Mouse (Mus musculus): ENCODE data around the gene Il1r1. TPM values are rescaled to one million over a fixed set of nuclear protein-coding genes. Genes with fewer than 3 reads are reported as not detected.

Gene Il1r1
- polyA plus RNA-seq, 1 experiment: 3.4 TPM

DNA sequence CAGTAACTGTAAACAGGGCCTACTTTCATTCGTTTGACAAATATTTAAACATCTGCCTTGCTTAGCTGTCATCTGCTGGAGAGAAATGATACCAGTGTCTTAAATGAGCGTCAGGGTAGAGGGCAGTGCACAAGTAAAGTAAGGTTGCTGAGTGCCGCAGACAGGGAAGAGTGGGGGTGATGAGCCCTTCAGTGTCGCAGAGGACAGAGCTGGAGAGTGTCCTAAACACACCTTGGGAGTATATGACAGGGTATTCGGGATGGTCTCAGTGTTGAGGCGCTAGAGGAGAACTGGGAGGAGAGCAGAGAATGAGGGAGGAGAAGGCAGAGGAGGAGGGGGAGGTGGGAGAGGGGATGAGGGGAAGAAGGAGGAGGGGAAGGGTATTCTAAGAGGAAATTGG, 12.2 kb downstream of the Il1r1 start:
- Histone ChIP-seq H3K27ac (ENCODE audit: insufficient read depth, low read depth, low read length) (no peak overlapping the region), H3K27me3 (replicated peaks; ENCODE audit: control insufficient read depth, insufficient read depth, low read length) (no peaks in the 10 kb centered on the region), H3K4me1 (ENCODE audit: control insufficient read depth, insufficient read depth, low read length) (no peaks in the 10 kb centered on the region; the same call in 1 of the 2 replicates), H3K4me3 (ENCODE audit: insufficient read depth, low read depth, low read length) (no peak overlapping the region), H3K36me3 (ENCODE audit: control insufficient read depth, insufficient read depth, low read length) (no peaks in the 10 kb centered on the region)
- DNase-seq: no peak
- WGBS: 51% methylated on average over 6 of the region's 6 CpGs
- TF ChIP-seq CTCF (conservative IDR thresholded peaks at IDR 0.05; ENCODE audit: insufficient read depth, insufficient read length, low read depth, low read length) (no peak), POLR2A (IDR thresholded peaks at IDR 0.05; ENCODE audit: low read depth, low read length) (no peak)

DNA sequence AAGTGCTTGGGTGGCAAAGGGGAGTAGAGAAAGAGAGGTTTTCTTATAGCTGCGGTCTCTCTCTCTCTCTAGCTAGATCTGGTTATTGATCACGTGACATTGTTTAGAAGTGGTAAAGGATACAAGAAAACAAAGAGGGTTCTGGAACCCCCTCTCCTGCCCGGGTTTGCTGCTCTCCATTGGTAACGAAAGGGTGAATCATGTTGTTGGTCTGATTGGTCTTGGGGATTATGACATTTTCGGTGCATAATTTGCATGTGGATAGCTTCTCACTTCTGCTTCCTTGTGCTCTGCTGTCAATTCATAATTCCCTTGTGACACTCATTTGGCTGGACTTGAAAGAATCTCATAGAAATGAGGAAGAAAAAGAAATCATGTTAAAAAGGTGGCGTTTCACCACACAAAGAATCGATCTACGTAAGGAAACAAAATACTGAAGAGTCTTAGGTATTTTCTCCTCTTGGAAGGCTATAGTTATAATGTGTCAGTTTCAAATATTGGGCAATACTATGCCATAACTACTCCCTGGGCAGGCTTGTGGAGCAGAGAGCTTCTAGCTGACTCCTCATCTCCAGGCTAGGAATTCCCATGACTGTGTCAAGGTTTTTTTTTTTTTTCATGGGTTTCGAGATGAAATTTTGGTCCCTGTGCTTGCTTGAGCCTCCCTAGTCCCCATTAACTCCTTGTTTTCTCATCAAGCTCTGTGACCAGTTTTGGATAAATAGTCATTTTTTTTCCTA, 15.6 kb downstream of the Il1r1 start:
- no peak for DNase-seq
- Histone ChIP-seq H3K27ac (ENCODE audit: insufficient read depth, low read depth, low read length) (no peak overlapping the region), H3K4me1 (ENCODE audit: control insufficient read depth, insufficient read depth, low read length) (peaks cover 2% of the 10 kb centered on the region; the same call in 1 of the 2 replicates), H3K27me3 (replicated peaks; ENCODE audit: control insufficient read depth, insufficient read depth, low read length) (no peaks in the 10 kb centered on the region), H3K36me3 (ENCODE audit: control insufficient read depth, insufficient read depth, low read length) (no peaks in the 10 kb centered on the region), H3K4me3 (ENCODE audit: insufficient read depth, low read depth, low read length) (no peak overlapping the region)
- TF ChIP-seq CTCF (conservative IDR thresholded peaks at IDR 0.05; ENCODE audit: insufficient read depth, insufficient read length, low read depth, low read length) (no peak), POLR2A (IDR thresholded peaks at IDR 0.05; ENCODE audit: low read depth, low read length) (no peak)
- WGBS: 87% methylated on average over 9 of the region's 9 CpGs

DNA sequence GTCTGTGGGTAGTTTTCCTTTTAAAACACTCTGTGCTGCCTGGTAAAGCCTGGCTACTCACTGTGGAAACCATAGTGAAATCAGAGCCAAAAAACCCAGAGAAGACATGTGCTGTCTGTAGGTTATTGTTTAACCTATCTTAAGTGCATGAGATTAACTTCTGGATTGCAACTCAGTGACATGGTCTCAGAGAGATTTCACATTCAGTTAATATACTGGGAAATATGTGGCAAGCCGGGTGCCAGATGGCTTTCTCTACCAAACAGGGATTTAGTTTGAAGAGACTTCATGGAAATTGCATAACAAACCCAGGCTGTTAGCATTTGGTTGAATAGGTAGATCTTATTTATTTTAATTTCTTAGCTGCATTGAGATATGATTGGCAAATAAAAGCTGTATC, 17.8 kb downstream of the Il1r1 start:
- H3K27me3 ChIP-seq (replicated peaks; ENCODE audit: control insufficient read depth, insufficient read depth, low read length): no peaks in the 10 kb centered on the region
- 45% methylated on average over 1 of the region's 1 CpGs for WGBS
- no peak overlapping the region for H3K4me3 ChIP-seq (ENCODE audit: insufficient read depth, low read depth, low read length)
- peaks cover 2% of the 10 kb centered on the region; the same call in 1 of the 2 replicates for H3K4me1 ChIP-seq (ENCODE audit: control insufficient read depth, insufficient read depth, low read length)
- no peaks in the 10 kb centered on the region for H3K36me3 ChIP-seq (ENCODE audit: control insufficient read depth, insufficient read depth, low read length)
- no peak for TF ChIP-seq POLR2A (IDR thresholded peaks at IDR 0.05; ENCODE audit: low read depth, low read length)
- no peak for TF ChIP-seq CTCF (conservative IDR thresholded peaks at IDR 0.05; ENCODE audit: insufficient read depth, insufficient read length, low read depth, low read length)
- no peak overlapping the region for H3K27ac ChIP-seq (ENCODE audit: insufficient read depth, low read depth, low read length)
- DNase-seq: peak; percentile 27

DNA sequence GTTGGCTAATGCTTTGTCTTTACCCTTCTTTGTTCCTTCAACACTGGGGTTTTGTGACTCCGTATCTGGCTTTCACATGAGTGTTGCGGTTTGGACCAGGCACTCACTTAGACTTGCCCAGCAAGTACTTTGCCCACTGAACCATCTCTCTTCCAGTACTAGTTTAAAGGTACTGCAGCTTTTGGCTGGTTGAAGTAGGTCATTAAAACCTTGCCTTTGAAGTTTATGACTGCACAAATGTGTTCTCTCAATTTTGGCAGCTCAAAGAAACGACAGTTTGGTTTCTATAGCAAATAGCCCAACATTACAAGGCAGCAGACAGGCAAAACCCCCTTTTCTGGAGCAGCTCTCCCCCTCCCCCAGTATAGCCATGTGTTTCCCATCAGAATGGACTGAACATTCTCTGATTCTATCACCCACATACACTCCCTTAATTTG, 18.7 kb downstream of the Il1r1 start:
- Histone ChIP-seq H3K4me3 (ENCODE audit: insufficient read depth, low read depth, low read length) (no peak overlapping the region), H3K27ac (ENCODE audit: insufficient read depth, low read depth, low read length) (no peak overlapping the region), H3K4me1 (ENCODE audit: control insufficient read depth, insufficient read depth, low read length) (peaks cover 2% of the 10 kb centered on the region; the same call in 1 of the 2 replicates), H3K36me3 (ENCODE audit: control insufficient read depth, insufficient read depth, low read length) (no peaks in the 10 kb centered on the region), H3K27me3 (replicated peaks; ENCODE audit: control insufficient read depth, insufficient read depth, low read length) (no peaks in the 10 kb centered on the region)
- no peak for TF ChIP-seq CTCF (conservative IDR thresholded peaks at IDR 0.05; ENCODE audit: insufficient read depth, insufficient read length, low read depth, low read length)
- TF ChIP-seq POLR2A (IDR thresholded peaks at IDR 0.05; ENCODE audit: low read depth, low read length): no peak
- DNase-seq: peak; percentile 48
- WGBS: 42% methylated on average over 3 of the region's 3 CpGs

DNA sequence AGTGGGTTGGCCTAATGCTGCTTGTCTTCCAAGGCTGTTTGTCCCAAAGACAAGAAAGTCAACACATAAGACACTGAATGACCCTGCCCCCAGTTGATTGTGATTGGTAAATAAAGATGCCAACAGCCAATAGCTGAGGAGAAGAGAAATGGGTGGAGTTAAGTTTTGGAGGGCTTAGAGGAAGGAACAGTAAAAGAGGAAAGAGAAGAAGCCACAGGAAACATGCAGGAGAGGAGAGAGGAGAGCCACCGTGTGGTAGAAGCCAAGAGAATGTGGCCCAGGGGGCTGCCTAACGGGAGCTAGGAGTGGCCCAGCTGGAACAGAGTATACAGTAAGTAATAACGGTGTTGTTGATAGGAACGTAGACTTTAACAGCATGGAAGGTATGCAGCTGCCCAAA, 25.5 kb downstream of the Il1r1 start:
- no peaks in the 10 kb centered on the region for H3K36me3 ChIP-seq (ENCODE audit: control insufficient read depth, insufficient read depth, low read length)
- TF ChIP-seq CTCF (conservative IDR thresholded peaks at IDR 0.05; ENCODE audit: insufficient read depth, insufficient read length, low read depth, low read length) (no peak), POLR2A (IDR thresholded peaks at IDR 0.05; ENCODE audit: low read depth, low read length) (no peak)
- no peak for DNase-seq
- H3K27me3 ChIP-seq (replicated peaks; ENCODE audit: control insufficient read depth, insufficient read depth, low read length): no peaks in the 10 kb centered on the region
- no peak overlapping the region for H3K27ac ChIP-seq (ENCODE audit: insufficient read depth, low read depth, low read length)
- H3K4me3 ChIP-seq (ENCODE audit: insufficient read depth, low read depth, low read length): no peak overlapping the region
- WGBS: 72% methylated on average over 4 of the region's 4 CpGs
- H3K4me1 ChIP-seq (ENCODE audit: control insufficient read depth, insufficient read depth, low read length): no peaks in the 10 kb centered on the region

DNA sequence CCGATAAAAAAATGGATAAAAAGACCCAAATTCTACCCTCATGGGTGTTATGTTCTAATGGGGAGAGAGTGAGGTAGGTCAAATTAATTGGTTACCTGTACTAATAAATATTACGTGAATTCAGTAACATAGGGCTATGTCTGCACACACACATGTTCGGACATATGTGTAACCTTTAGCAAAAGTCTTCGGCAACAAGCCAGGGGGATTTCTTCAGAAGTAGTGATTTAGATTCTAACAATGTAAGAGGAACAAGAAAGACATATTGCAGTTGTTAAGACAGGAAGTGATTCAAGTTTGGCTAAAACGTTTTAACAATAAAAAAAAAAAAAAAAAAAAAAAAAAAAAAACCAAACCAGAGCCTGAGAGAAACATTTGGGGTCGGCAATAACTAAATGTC, 27.6 kb downstream of the Il1r1 start:
- Histone ChIP-seq H3K36me3 (ENCODE audit: control insufficient read depth, insufficient read depth, low read length) (no peaks in the 10 kb centered on the region), H3K27me3 (replicated peaks; ENCODE audit: control insufficient read depth, insufficient read depth, low read length) (no peaks in the 10 kb centered on the region), H3K4me3 (ENCODE audit: insufficient read depth, low read depth, low read length) (no peak overlapping the region), H3K4me1 (ENCODE audit: control insufficient read depth, insufficient read depth, low read length) (no peaks in the 10 kb centered on the region), H3K27ac (ENCODE audit: insufficient read depth, low read depth, low read length) (no peak overlapping the region)
- DNase-seq: no peak
- no peak for TF ChIP-seq POLR2A (IDR thresholded peaks at IDR 0.05; ENCODE audit: low read depth, low read length)
- TF ChIP-seq CTCF (conservative IDR thresholded peaks at IDR 0.05; ENCODE audit: insufficient read depth, insufficient read length, low read depth, low read length): no peak
- WGBS: 73% methylated on average over 6 of the region's 6 CpGs

DNA sequence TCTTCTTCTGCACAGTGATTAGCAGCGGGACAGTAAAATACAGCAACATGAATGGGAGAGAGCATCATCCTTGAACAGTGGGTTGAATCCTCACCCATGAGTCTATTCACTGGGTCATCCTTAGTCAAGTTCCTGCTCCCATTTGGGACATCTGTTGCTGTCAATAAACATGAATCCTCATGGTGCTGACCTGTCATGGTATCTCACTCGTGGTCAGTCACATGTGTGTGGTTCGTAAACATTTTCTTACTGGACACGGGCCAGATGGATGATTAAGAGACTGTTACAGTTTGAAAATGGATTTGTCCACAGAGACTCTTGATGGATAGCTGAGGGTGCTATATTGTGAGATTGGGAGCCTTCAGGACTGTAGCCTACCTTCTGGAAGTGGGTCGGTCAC, 29.1 kb downstream of the Il1r1 start:
- H3K27ac ChIP-seq (ENCODE audit: insufficient read depth, low read depth, low read length): no peak overlapping the region
- no peaks in the 10 kb centered on the region for H3K27me3 ChIP-seq (replicated peaks; ENCODE audit: control insufficient read depth, insufficient read depth, low read length)
- H3K4me1 ChIP-seq (ENCODE audit: control insufficient read depth, insufficient read depth, low read length): no peaks in the 10 kb centered on the region
- H3K4me3 ChIP-seq (ENCODE audit: insufficient read depth, low read depth, low read length): no peak overlapping the region
- no peak for DNase-seq
- 91% methylated on average over 5 of the region's 5 CpGs for WGBS
- TF ChIP-seq POLR2A (IDR thresholded peaks at IDR 0.05; ENCODE audit: low read depth, low read length): no peak
- no peak for TF ChIP-seq CTCF (conservative IDR thresholded peaks at IDR 0.05; ENCODE audit: insufficient read depth, insufficient read length, low read depth, low read length)
- no peaks in the 10 kb centered on the region for H3K36me3 ChIP-seq (ENCODE audit: control insufficient read depth, insufficient read depth, low read length)
